Mouse (Mus musculus) MEL (cell line): ENCODE data around the gene Nfasc. TPM values are rescaled to one million over a fixed set of nuclear protein-coding genes. Genes with fewer than 3 reads are reported as not detected.

Experiments
- DNase-seq: peaks from one replicate; pipeline ENCODE4 v3.0.0; 2011; ENCODE audit warnings: low read depth, low spot score
- H3K27ac ChIP-seq: 2 replicates; pipeline ENCODE4 v1.5.1; 2012; ENCODE audit warnings: low read depth, mild to moderate bottlenecking, control low read depth, low read length, moderate library complexity; ENCODE audit not compliant: control insufficient read depth
- H3K27me3 ChIP-seq, 2 experiments: fragments of 150-350 bp in 1 of 2; sonication (generic) in 1 of 2; 2 replicates each; pipeline ENCODE4 v1.6.1; 2012; ENCODE audit warnings: low read length in 2 of 2, mild to moderate bottlenecking in 2 of 2, improper control_type of control experiment in 1 of 2, moderate library complexity in 1 of 2; ENCODE audit not compliant: insufficient read depth in 2 of 2, control insufficient read depth in 1 of 2
- H3K36me3 ChIP-seq, 2 experiments: 2 replicates each; pipeline ENCODE4 v1.6.1; 2012 to 2014; ENCODE audit warnings: low read length in 2 of 2, improper control_type of control experiment in 1 of 2, inconsistent platforms in 1 of 2, mild to moderate bottlenecking in 1 of 2; ENCODE audit not compliant: insufficient read depth in 2 of 2, control insufficient read depth in 1 of 2
- H3K4me1 ChIP-seq, 2 experiments: fragments of 150-350 bp in 1 of 2; sonication (generic) in 1 of 2; 2 replicates each; pipeline ENCODE4 v1.6.1; 2012; ENCODE audit warnings: low read length in 2 of 2, improper control_type of control experiment in 1 of 2, mild to moderate bottlenecking in 1 of 2; ENCODE audit not compliant: insufficient read depth in 2 of 2, control insufficient read depth in 1 of 2
- H3K4me3 ChIP-seq, 2 experiments: fragments of 150-350 bp in 1 of 2; sonication (generic) in 1 of 2; 2 replicates each; pipeline ENCODE4 v1.5.1; 2012; ENCODE audit warnings: low read depth in 2 of 2, low read length in 2 of 2, mild to moderate bottlenecking in 2 of 2, moderate library complexity in 2 of 2, control low read depth in 1 of 2, improper control_type of control experiment in 1 of 2; ENCODE audit not compliant: control insufficient read depth in 1 of 2, insufficient read depth in 1 of 2
- H3K79me2 ChIP-seq: 2 replicates; pipeline ENCODE4 v1.6.1; 2012; ENCODE audit warnings: mild to moderate bottlenecking, low read length, moderate library complexity; ENCODE audit not compliant: control insufficient read depth, poor library complexity, insufficient read depth
- H3K9ac ChIP-seq: 2 replicates; pipeline ENCODE4 v1.6.1; 2012; ENCODE audit warnings: low read depth, mild to moderate bottlenecking, control low read depth, low read length, moderate library complexity; ENCODE audit not compliant: control insufficient read depth, poor library complexity, severe bottlenecking
- H3K9me3 ChIP-seq: fragments of 150-350 bp; sonication (generic); replicated peaks from 2 replicates; pipeline ENCODE4 v1.6.1; 2012; ENCODE audit warnings: mild to moderate bottlenecking, low read length, improper control_type of control experiment, moderate library complexity; ENCODE audit not compliant: insufficient read depth
- BHLHE40 ChIP-seq: IDR thresholded peaks from 2 replicates; pipeline ENCODE4 v1.6.1; 2012; ENCODE audit warnings: low read depth, mild to moderate bottlenecking, inconsistent platforms, low read length, improper control_type of control experiment, borderline replicate concordance
- CHD1 ChIP-seq: IDR thresholded peaks from 2 replicates; pipeline ENCODE4 v1.6.1; 2012; ENCODE audit warnings: low read depth, mild to moderate bottlenecking, inconsistent platforms, low read length, improper control_type of control experiment
- CTCF ChIP-seq, 3 experiments: IDR thresholded peaks in 2 of 3; conservative IDR thresholded peaks in 1 of 3; 2 replicates each; pipeline ENCODE4 v1.5.1; 2011 to 2012; ENCODE audit warnings: low read length in 3 of 3, low read depth in 2 of 3, mild to moderate bottlenecking in 2 of 3, improper control_type of control experiment in 1 of 3, inconsistent platforms in 1 of 3, mixed read lengths in 1 of 3, moderate library complexity in 1 of 3; ENCODE audit not compliant: control insufficient read depth in 1 of 3, insufficient read depth in 1 of 3, poor library complexity in 1 of 3, severe bottlenecking in 1 of 3
- E2F4 ChIP-seq: IDR thresholded peaks from 2 replicates; pipeline ENCODE4 v1.6.1; 2011; ENCODE audit warnings: low read depth, low read length, improper control_type of control experiment, borderline replicate concordance
- ELF1 ChIP-seq: IDR thresholded peaks from 2 replicates; pipeline ENCODE4 v1.6.1; 2014; ENCODE audit warnings: low read depth, mild to moderate bottlenecking, inconsistent platforms, low read length, improper control_type of control experiment, moderate library complexity
- EP300 ChIP-seq, 2 experiments: IDR thresholded peaks; 2 replicates each; pipeline ENCODE4 v1.6.1; 2011; ENCODE audit warnings: improper control_type of control experiment in 2 of 2, low read length in 2 of 2, low read depth in 1 of 2, mild to moderate bottlenecking in 1 of 2
- GABPA ChIP-seq: IDR thresholded peaks from 2 replicates; pipeline ENCODE4 v1.6.1; 2012; ENCODE audit warnings: low read depth, mild to moderate bottlenecking, inconsistent platforms, low read length, improper control_type of control experiment, moderate library complexity
- GATA1 ChIP-seq: IDR thresholded peaks from 2 replicates; pipeline ENCODE4 v1.6.1; 2011; ENCODE audit warnings: low read depth, low read length, improper control_type of control experiment
- HCFC1 ChIP-seq: IDR thresholded peaks from 2 replicates; pipeline ENCODE4 v1.6.1; 2012; ENCODE audit warnings: low read depth, mild to moderate bottlenecking, inconsistent platforms, low read length, improper control_type of control experiment, moderate library complexity
- JUND ChIP-seq: IDR thresholded peaks from 2 replicates; pipeline ENCODE4 v1.6.1; 2011; ENCODE audit warnings: low read depth, mild to moderate bottlenecking, improper control_type of control experiment, low read length
- MAZ ChIP-seq: IDR thresholded peaks from 2 replicates; pipeline ENCODE4 v1.6.1; 2012; ENCODE audit warnings: low read depth, mild to moderate bottlenecking, inconsistent platforms, low read length, improper control_type of control experiment
- MEF2A ChIP-seq: IDR thresholded peaks from 2 replicates; pipeline ENCODE4 v1.6.1; 2014; ENCODE audit warnings: low read depth, mild to moderate bottlenecking, inconsistent platforms, low read length, improper control_type of control experiment; ENCODE audit not compliant: poor library complexity, insufficient replicate concordance, severe bottlenecking; ENCODE audit errors: extremely low read depth
- NELFE ChIP-seq: IDR thresholded peaks from 2 replicates; pipeline ENCODE4 v1.6.1; 2011; ENCODE audit warnings: low read depth, low read length, improper control_type of control experiment
- POLR2AphosphoS2 ChIP-seq: IDR thresholded peaks from 2 replicates; pipeline ENCODE4 v1.6.1; 2011; ENCODE audit warnings: low read length, improper control_type of control experiment
- TBP ChIP-seq: IDR thresholded peaks from 2 replicates; pipeline ENCODE4 v1.8.0; 2011; ENCODE audit warnings: low read depth, low read length, improper control_type of control experiment
- TCF12 ChIP-seq: IDR thresholded peaks from 2 replicates; pipeline ENCODE4 v1.6.1; 2014; ENCODE audit warnings: low read depth, mild to moderate bottlenecking, inconsistent platforms, low read length, improper control_type of control experiment, moderate library complexity
- USF2 ChIP-seq, 2 experiments: IDR thresholded peaks; 2 replicates each; pipeline ENCODE4 v1.6.1; 2011 to 2012; ENCODE audit warnings: improper control_type of control experiment in 2 of 2, low read length in 2 of 2, borderline replicate concordance in 1 of 2, inconsistent platforms in 1 of 2, low read depth in 1 of 2, mild to moderate bottlenecking in 1 of 2; ENCODE audit not compliant: insufficient read depth in 1 of 2
- ZC3H11A ChIP-seq: IDR thresholded peaks from 2 replicates; pipeline ENCODE4 v1.6.1; 2012; ENCODE audit warnings: low read depth, mild to moderate bottlenecking, inconsistent platforms, low read length, improper control_type of control experiment
- ZMIZ1 ChIP-seq: IDR thresholded peaks from 2 replicates; pipeline ENCODE4 v1.6.1; 2012; ENCODE audit warnings: low read depth, mild to moderate bottlenecking, inconsistent platforms, low read length, improper control_type of control experiment, moderate library complexity
- ZNF384 ChIP-seq: IDR thresholded peaks from 2 replicates; pipeline ENCODE4 v1.6.1; 2012; ENCODE audit warnings: low read depth, mild to moderate bottlenecking, inconsistent platforms, low read length, improper control_type of control experiment
- polyA plus RNA-seq, 2 experiments: library from polyadenylated mRNA; stranded (reverse) in 1 of 2; unstranded in 1 of 2; fragments of >175 nt in 1 of 2; fragments of >200 nt in 1 of 2; gene quantifications; 2 replicates each; pipeline versions ENCODE4 v1.2.1 to v1.2.4; 2012; ENCODE audit warnings: low replicate concordance in 2 of 2, low read depth in 1 of 2; ENCODE audit not compliant: insufficient read length in 2 of 2, insufficient read depth in 1 of 2, missing spikeins in 1 of 2
- total RNA-seq: library from RNA; depleted of rRNA; stranded (reverse); fragments of 300-350 nt; gene quantifications from 2 replicates; pipeline ENCODE4 v1.2.3, GENCODE M21; 2012

Gene Nfasc
- total and polyA plus RNA-seq, 3 experiments: not detected

DNA sequence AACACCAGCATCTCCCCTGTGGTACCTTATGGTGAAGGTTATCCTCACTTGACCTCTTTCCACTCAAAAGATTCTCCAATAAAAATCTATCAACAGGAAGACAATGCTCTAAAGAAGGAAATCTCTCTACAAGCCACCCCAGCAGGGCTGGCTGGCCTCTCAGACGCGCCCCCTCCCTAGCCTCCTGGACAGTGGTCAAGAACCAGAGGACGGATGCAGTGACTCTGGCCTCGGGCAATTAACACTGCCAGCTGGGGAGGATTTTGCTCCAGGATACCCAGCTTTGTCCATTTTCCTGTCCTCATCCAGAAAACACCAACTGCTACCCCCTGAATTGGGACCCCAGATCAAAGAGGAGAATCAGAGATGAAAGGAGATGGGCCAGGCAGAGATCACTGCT, 44.7 kb downstream of the Nfasc start:
- no peak overlapping the region for H3K4me3 ChIP-seq
- no peaks in the 10 kb centered on the region for H3K79me2 ChIP-seq
- H3K9me3 ChIP-seq: no peaks in the 10 kb centered on the region
- H3K9ac ChIP-seq: no peak overlapping the region
- H3K36me3 ChIP-seq: no peaks in the 10 kb centered on the region
- no peaks in the 10 kb centered on the region for H3K4me1 ChIP-seq
- DNase-seq: no peak
- H3K27me3 ChIP-seq: peaks cover 6 to 7% of the 10 kb centered on the region in 2 experiments; a peak in 3 of 4 replicates
- no peak overlapping the region for H3K27ac ChIP-seq
- TF ChIP-seq BHLHE40 (no peak), NELFE (no peak), CHD1 (no peak), GATA1 (no peak), E2F4 (no peak), JUND (no peak), ELF1 (no peak), MAZ (no peak), TBP (no peak), MEF2A (no peak)
- TF ChIP-seq, all 39 proteins: peak for 0

DNA sequence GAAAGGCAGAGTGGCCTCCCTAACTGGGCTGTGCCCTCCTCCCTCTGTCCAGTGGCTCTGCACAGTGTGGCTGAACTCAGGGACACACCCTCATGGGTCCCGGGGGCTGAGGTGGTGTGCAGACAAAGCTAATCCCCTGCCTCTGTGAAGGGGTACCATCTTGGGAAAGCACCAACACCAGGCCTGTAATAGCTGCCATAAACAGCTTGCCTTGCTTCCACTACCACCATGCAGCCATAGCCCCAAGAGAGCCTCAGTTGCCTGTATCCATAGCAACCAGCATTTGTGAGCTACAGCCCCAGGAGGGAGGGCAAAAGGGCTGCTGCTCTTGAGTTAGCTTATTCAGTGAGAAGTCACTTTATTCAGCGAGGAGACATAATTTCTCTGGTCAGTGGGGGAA, 45.4 kb downstream of the Nfasc start:
- Histone ChIP-seq H3K9me3 (no peaks in the 10 kb centered on the region), H3K27ac (no peak overlapping the region), H3K4me3 (no peak overlapping the region), H3K9ac (no peak overlapping the region), H3K4me1 (no peaks in the 10 kb centered on the region), H3K36me3 (no peaks in the 10 kb centered on the region), H3K79me2 (no peaks in the 10 kb centered on the region), H3K27me3 (peaks cover 5 to 6% of the 10 kb centered on the region in 2 experiments; a peak in 3 of 4 replicates)
- no peak for TF ChIP-seq JUND
- no peak for DNase-seq

DNA sequence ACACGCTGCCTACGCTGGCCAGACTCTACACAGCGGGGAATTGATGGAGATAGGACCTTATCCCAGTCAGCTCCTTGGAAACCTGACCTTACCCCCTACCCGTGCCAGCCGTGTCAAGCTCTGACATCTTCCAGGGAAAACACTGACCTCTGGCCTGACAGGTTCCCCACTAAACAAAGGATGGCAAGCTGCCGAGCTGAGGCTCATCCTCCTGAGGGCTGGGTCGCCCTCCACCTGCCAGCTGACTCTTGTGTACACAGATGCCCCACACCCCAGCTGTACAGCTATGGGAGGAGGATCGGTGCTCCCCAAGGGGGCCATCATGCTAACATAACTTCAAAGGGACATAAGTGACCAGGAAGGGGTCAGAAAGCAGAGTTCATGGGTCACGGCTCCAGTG, 47.6 kb downstream of the Nfasc start:
- Histone ChIP-seq H3K27me3 (peaks cover 5 to 6% of the 10 kb centered on the region in 2 experiments; a peak in 3 of 4 replicates), H3K9ac (no peak overlapping the region), H3K79me2 (no peaks in the 10 kb centered on the region), H3K4me3 (no peak overlapping the region), H3K4me1 (no peaks in the 10 kb centered on the region), H3K27ac (no peak overlapping the region), H3K36me3 (no peaks in the 10 kb centered on the region), H3K9me3 (no peaks in the 10 kb centered on the region)
- TF ChIP-seq ELF1 (no peak), USF2 (IDR thresholded peaks at IDR 0.05; ENCODE audit: borderline replicate concordance in 1 of 2, insufficient read depth in 1 of 2, low read depth in 1 of 2, low read length in 2 of 2) (no peak), CTCF (IDR thresholded peaks at IDR 0.05 in 2 of 3, conservative IDR thresholded peaks at IDR 0.05 in 1 of 3; ENCODE audit: control insufficient read depth in 1 of 3, insufficient read depth in 1 of 3, low read depth in 2 of 3, low read length in 3 of 3, poor library complexity in 1 of 3, severe bottlenecking in 1 of 3) (no peak), POLR2AphosphoS2 (no peak), EP300 (IDR thresholded peaks at IDR 0.05; ENCODE audit: low read depth in 1 of 2, low read length in 2 of 2) (no peak), ZNF384 (no peak), ZC3H11A (no peak), TCF12 (no peak), HCFC1 (no peak), ZMIZ1 (no peak), GABPA (no peak)
- no peak for DNase-seq
